Mouse (Mus musculus) forebrain, embryonic 12.5 days (tissue): Measurements from ENCODE around the gene Adgrg6. TPM values are rescaled to one million over a fixed set of nuclear protein-coding genes. Genes with fewer than 3 reads are reported as not detected.

Experiments
- ATAC-seq: fragments of 200-750 bp; cut with Nextera tagmentation; 2 replicates; pipeline ENCODE4 v1.8.0; 2017; ENCODE audit warnings: moderate TSS enrichment; ENCODE audit not compliant: low FRiP score
- H3K27ac ChIP-seq: fragments of 300-500 bp; sonication (generic); 2 replicates; pipeline ENCODE4 v1.5.1; 2016; ENCODE audit warnings: mild to moderate bottlenecking
- H3K27me3 ChIP-seq: fragments of 300-500 bp; sonication (generic); 2 replicates; pipeline ENCODE4 v1.6.1; 2016; ENCODE audit warnings: mild to moderate bottlenecking
- H3K36me3 ChIP-seq: fragments of 300-500 bp; sonication (generic); replicated peaks from 2 replicates; pipeline ENCODE4 v1.6.1; 2016; ENCODE audit warnings: mild to moderate bottlenecking
- H3K4me1 ChIP-seq: fragments of 300-500 bp; sonication (generic); 2 replicates; pipeline ENCODE4 v1.6.1; 2016
- H3K4me2 ChIP-seq: fragments of 300-500 bp; sonication (generic); 2 replicates; pipeline ENCODE4 v1.6.1; 2016; ENCODE audit warnings: mild to moderate bottlenecking, moderate library complexity
- H3K4me3 ChIP-seq: fragments of 300-500 bp; sonication (generic); replicated peaks from 2 replicates; pipeline ENCODE4 v1.5.1; 2016; ENCODE audit warnings: mild to moderate bottlenecking
- H3K9ac ChIP-seq: fragments of 300-500 bp; sonication (generic); 2 replicates; pipeline ENCODE4 v1.6.1; 2016; ENCODE audit warnings: mild to moderate bottlenecking
- H3K9me3 ChIP-seq: fragments of 300-500 bp; sonication (generic); 2 replicates; pipeline ENCODE4 v1.6.1; 2016
- WGBS: fragments of 180-500 bp; shearing (Covaris S2); methylation state at CpG from one replicate; pipeline ENCODE4 v1.1.7; 2016; 5-methylcytosine and 5-hydroxymethylcytosine counted together
- polyA plus RNA-seq: library from polyadenylated mRNA; unstranded; fragments of >200 nt; fragmentation: Nextera tagmentation; extraction: Ambion mirVana; gene quantifications from 2 replicates; pipeline ENCODE4 v1.2.1, GENCODE M21; 2016

Adgrg6 gene
- polyA plus RNA-seq, 1 experiment from 2014 or later, result 2.8 TPM

DNA sequence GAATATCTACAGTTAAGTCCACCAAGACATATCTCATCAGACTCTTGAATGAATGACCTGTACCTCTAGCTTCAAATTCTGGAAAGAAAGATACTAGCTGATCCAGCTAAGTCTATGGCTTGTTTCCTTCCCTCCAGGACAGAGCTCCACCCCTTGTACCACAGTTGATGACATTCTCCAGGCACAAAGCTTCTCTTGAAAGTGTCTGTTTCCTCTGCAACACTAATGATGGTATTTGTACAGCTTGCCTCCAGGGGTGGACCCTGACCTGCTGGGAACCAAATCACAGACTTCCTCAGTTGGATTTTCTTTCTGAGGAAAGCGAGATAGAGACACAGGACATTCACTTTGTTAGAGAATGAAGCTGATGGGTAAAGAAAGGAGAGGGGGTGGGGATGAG lies 69.1 kb downstream of the Adgrg6 start:
- Histone ChIP-seq H3K4me1 (no peaks in the 10 kb centered on the region), H3K9me3 (no peaks in the 10 kb centered on the region), H3K36me3 (no peaks in the 10 kb centered on the region), H3K27me3 (no peaks in the 10 kb centered on the region), H3K4me2 (no peak overlapping the region), H3K9ac (no peak overlapping the region), H3K27ac (no peak overlapping the region), H3K4me3 (no peak overlapping the region)
- 77% methylated on average over 1 of the region's 1 CpGs for WGBS
- no peak for ATAC-seq

GRCm38 (mm10) chr10:14475641-14476040 lies 69.8 kb downstream of the Adgrg6 start:
- no peak overlapping the region for H3K4me2 ChIP-seq
- H3K27me3 ChIP-seq, result no peaks in the 10 kb centered on the region
- 90% methylated on average over 2 of the region's 2 CpGs for WGBS

DNA sequence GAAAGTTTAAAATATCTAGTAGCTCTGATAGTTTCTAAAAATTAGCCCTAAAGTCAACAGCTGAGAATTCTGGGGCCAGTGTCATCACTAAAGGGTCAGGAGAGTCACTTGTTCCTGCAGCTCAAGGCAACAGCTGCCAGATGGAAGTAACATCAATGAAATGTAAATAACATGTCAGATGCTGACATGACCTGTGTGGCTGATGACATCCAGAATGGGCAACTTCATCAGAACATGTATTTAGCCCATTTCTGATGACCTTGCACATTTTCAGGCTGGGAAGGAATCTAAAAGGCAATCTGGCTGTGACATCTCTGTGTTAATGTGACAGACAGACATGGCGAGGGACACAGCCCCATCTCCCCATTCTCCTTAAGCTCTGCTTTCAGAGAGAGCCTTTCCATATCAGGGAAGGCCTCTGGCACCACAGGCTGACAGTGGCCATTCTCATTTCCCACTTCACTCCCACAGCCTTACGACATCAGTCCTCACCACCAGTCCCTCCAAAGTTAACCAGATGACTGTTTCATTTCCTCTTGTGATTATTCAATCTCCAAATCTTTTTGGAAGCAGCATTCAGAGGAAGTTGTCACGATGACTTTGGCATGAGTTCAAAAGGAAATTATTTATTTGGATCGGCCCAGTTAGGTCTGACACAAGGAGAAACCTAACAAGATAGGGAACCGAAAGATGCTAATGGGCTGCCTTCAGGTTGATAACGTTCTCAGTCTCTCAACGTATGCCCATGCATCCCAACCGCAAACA lies 70.7 kb downstream of the Adgrg6 start:
- 87% methylated on average over 8 of the region's 8 CpGs for WGBS
- Histone ChIP-seq H3K9me3 (no peaks in the 10 kb centered on the region), H3K4me1 (no peaks in the 10 kb centered on the region), H3K27ac (no peak overlapping the region), H3K27me3 (no peaks in the 10 kb centered on the region), H3K36me3 (no peaks in the 10 kb centered on the region), H3K4me2 (no peak overlapping the region), H3K9ac (no peak overlapping the region), H3K4me3 (no peak overlapping the region)
- ATAC-seq, result no peak

More at GRCm38 (mm10) chr10:14475641-14476040, 69.8 kb downstream of the Adgrg6 start:
- H3K9ac ChIP-seq, result no peak overlapping the region
- H3K4me1 ChIP-seq, result no peaks in the 10 kb centered on the region
- H3K27ac ChIP-seq, result no peak overlapping the region
- no peak for ATAC-seq
- no peaks in the 10 kb centered on the region for H3K36me3 ChIP-seq
- no peaks in the 10 kb centered on the region for H3K9me3 ChIP-seq
- H3K4me3 ChIP-seq, result no peak overlapping the region

DNA sequence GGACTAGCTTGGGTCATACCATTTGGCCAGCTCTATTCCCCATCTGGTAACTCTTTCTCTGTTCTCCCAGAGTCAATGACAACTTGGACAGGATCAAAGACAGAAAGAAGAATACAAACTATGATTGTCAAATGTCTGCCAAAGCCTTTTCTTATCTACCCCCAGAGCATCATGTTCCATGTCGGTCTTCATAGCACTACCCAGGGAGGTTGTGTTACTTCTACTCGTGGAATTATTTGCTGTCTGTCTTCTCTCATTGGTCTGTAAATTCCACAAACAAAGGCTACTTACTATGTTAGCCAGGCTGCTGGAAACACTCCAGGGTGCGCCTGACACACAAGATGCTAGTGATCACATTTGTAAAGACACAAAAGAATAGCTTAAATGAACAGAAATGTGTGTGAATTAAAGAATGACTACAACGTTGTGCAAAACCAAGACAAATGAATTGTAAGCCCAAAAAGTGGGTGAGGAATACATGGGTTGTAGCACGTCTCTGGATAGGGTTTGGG lies 74.4 kb downstream of the Adgrg6 start:
- no peaks in the 10 kb centered on the region for H3K27me3 ChIP-seq
- 48% methylated on average over 5 of the region's 5 CpGs for WGBS
- H3K36me3 ChIP-seq, result no peaks in the 10 kb centered on the region
- no peaks in the 10 kb centered on the region for H3K4me1 ChIP-seq
- no peaks in the 10 kb centered on the region for H3K9me3 ChIP-seq
- no peak overlapping the region for H3K27ac ChIP-seq
- no peak overlapping the region for H3K4me3 ChIP-seq
- H3K9ac ChIP-seq, result no peak overlapping the region
- no peak overlapping the region for H3K4me2 ChIP-seq
- ATAC-seq, result no peak

- ATAC-seq, result no peak
- no peaks in the 10 kb centered on the region for H3K4me1 ChIP-seq
- no peak overlapping the region for H3K4me3 ChIP-seq
- no peaks in the 10 kb centered on the region for H3K36me3 ChIP-seq
- no peaks in the 10 kb centered on the region for H3K9me3 ChIP-seq
- no peaks in the 10 kb centered on the region for H3K27me3 ChIP-seq
- H3K27ac ChIP-seq, result no peak overlapping the region
- no peak overlapping the region for H3K4me2 ChIP-seq
- no peak overlapping the region for H3K9ac ChIP-seq
- 89% methylated on average over 10 of the region's 10 CpGs for WGBS
Measured at GRCm38 (mm10) chr10:14468623-14469022, 76.8 kb downstream of the Adgrg6 start.

DNA sequence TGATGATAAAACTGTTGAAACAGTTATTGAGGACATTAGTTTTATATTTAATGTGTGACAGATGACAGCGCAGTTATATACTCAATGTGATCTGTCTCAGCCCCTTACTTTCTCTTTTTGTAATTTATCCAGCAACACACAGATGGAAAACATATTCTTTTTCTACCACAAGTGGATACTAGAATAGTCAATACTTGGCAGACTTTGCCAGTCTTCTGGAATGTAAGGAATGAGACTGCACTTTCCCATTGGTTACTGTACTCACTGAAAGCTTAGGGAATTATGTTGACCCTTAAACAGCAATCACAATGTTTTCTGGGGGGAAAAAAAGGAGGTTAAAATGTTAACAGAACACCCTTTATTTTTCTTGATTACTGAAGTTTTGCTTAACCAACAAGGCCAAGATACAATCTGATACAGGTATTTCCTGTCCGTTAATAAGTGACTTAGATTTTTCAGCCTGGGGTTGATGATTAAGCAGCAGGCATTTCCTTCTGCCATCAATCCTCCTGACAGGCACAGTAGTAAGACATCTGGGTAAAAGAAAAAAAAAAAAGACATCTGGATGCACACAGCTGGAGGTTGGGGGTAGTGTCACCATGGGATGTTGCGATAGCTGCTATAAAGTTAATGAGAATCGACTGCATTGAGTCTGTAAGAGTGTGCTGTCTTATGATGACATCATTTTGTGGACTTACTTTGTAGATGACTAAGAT lies 81.5 kb downstream of the Adgrg6 start:
- Histone ChIP-seq H3K36me3 (no peaks in the 10 kb centered on the region), H3K27ac (no peak overlapping the region), H3K9ac (no peak overlapping the region), H3K9me3 (no peaks in the 10 kb centered on the region), H3K4me2 (no peak overlapping the region), H3K4me3 (no peak overlapping the region), H3K27me3 (no peaks in the 10 kb centered on the region), H3K4me1 (no peaks in the 10 kb centered on the region)
- WGBS, result 86% methylated on average over 4 of the region's 4 CpGs
- ATAC-seq, result no peak

DNA sequence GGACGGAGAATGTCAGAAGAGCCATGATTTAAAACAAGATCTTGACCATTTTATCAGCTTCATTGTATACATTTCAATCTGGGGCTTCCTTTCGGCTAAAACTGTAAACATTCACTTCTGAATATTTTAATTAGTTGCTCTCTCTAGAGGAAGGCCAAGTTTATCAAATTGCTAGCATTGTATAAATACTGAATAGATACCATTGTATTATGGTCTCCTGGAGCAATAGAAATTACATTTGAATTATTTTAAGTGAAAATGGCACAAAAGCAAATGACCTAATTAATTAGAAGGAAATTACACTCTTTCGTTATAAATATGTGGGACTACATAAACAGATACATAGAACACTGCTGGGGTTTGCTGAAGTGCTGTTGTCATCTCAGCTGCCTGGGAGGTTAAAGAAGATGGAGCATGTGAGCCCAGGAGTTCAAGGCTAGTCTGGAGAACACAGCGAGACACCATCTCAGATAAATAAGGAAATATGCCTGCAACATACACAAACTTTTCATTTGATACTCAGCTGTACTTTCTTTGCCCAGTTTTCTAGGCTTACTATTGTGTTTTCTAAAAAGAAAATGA lies 84.4 kb downstream of the Adgrg6 start:
- Histone ChIP-seq H3K36me3 (no peaks in the 10 kb centered on the region), H3K9ac (no peak overlapping the region), H3K4me1 (no peaks in the 10 kb centered on the region), H3K27me3 (no peaks in the 10 kb centered on the region), H3K27ac (no peak overlapping the region), H3K4me2 (no peak overlapping the region), H3K4me3 (no peak overlapping the region), H3K9me3 (no peaks in the 10 kb centered on the region)
- no peak for ATAC-seq
- 84% methylated on average over 4 of the region's 4 CpGs for WGBS

GRCm38 (mm10) chr10:14460252-14460932 lies 85.1 kb downstream of the Adgrg6 start:
- no peaks in the 10 kb centered on the region for H3K36me3 ChIP-seq
- no peak for ATAC-seq
- H3K4me2 ChIP-seq, result no peak overlapping the region
- 70% methylated on average over 5 of the region's 5 CpGs for WGBS
- H3K27me3 ChIP-seq, result no peaks in the 10 kb centered on the region
- no peak overlapping the region for H3K4me3 ChIP-seq
- H3K9ac ChIP-seq, result no peak overlapping the region
- H3K4me1 ChIP-seq, result no peaks in the 10 kb centered on the region
- H3K27ac ChIP-seq, result no peak overlapping the region
- no peaks in the 10 kb centered on the region for H3K9me3 ChIP-seq

- 88% methylated on average over 7 of the region's 7 CpGs for WGBS
- H3K4me2 ChIP-seq, result no peak overlapping the region
Measured at GRCm38 (mm10) chr10:14459819-14460218, 85.6 kb downstream of the Adgrg6 start.

DNA sequence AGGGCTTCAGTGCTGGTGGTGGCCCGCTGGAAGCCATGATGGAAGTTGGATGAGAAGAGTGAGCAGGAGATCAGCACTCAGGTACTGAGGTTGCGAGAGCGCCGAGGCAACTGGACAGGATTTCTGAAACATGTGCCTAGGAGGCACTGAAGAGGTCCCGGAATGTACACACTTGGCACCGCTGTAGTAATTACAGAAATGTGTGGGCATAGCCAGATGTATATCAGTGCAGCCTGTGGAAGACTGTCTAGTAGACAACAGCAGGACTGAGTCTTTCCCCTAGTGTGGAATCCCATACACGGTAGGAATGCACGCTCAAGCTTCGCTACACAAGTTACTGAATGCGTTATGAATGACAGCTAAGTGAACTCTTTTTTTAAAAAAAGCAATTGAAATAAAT lies 86.1 kb downstream of the Adgrg6 start:
- ATAC-seq, result no peak
- H3K9me3 ChIP-seq, result no peaks in the 10 kb centered on the region
- H3K9ac ChIP-seq, result no peak overlapping the region
- no peak overlapping the region for H3K4me2 ChIP-seq
- no peak overlapping the region for H3K27ac ChIP-seq
- H3K27me3 ChIP-seq, result no peaks in the 10 kb centered on the region
- H3K4me1 ChIP-seq, result no peaks in the 10 kb centered on the region
- H3K4me3 ChIP-seq, result no peak overlapping the region
- 95% methylated on average over 10 of the region's 10 CpGs for WGBS
- H3K36me3 ChIP-seq, result no peaks in the 10 kb centered on the region

More at GRCm38 (mm10) chr10:14459819-14460218, 85.6 kb downstream of the Adgrg6 start:
- no peak overlapping the region for H3K4me3 ChIP-seq
- no peak overlapping the region for H3K27ac ChIP-seq
- no peaks in the 10 kb centered on the region for H3K4me1 ChIP-seq
- no peaks in the 10 kb centered on the region for H3K27me3 ChIP-seq
- no peak overlapping the region for H3K9ac ChIP-seq
- no peaks in the 10 kb centered on the region for H3K9me3 ChIP-seq
- no peaks in the 10 kb centered on the region for H3K36me3 ChIP-seq
- ATAC-seq, result no peak

DNA sequence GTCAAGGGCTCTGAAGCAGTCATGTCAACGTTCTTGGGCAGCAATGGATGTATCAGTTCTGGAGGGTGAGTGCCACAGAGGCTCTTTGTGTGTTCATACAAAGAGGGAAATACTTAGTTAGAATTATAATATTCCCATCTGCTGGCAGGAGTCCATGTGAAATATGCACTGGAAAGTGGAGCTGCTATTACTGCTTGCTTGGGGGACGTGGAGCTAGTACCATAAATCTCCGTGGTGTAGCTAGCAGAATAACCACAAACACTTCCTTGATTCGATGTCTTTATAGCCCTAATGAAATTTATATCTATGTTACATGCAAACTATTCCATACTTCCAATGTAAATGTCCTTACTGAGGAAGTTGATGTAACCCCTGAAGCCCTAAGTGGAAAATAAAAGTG lies 91.0 kb downstream of the Adgrg6 start:
- no peak for ATAC-seq
- WGBS, result 80% methylated on average over 4 of the region's 4 CpGs

DNA sequence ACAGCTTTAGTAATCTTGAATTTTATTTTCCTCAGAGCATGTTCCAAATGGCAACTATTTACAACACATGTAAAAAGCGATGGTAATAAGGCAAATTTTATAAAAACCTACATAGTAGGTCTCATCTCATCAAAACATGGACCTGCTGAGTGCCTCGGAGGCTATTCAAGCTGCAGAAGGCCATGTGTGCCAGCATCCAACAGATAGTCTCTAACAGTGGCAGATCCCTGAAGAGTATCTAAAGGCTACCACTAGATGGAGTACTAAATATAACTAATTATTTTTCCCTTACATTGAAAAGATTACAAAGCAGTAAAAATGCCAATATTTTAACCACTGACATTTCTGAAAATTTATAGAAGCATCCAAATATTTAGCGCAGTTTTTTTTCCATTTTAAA lies 93.6 kb downstream of the Adgrg6 start:
- Histone ChIP-seq H3K27me3 (no peaks in the 10 kb centered on the region), H3K27ac (no peak overlapping the region), H3K4me1 (no peaks in the 10 kb centered on the region), H3K9ac (no peak overlapping the region), H3K4me3 (no peak overlapping the region), H3K4me2 (no peak overlapping the region), H3K36me3 (no peaks in the 10 kb centered on the region), H3K9me3 (no peaks in the 10 kb centered on the region)
- ATAC-seq, result 0 out of 2 replicates have a peak, but pooled peaks have one; percentile 51
- 37% methylated on average over 3 of the region's 3 CpGs for WGBS

More for the DNA sequence above, 91.0 kb downstream of the Adgrg6 start:
- no peaks in the 10 kb centered on the region for H3K27me3 ChIP-seq
- H3K4me1 ChIP-seq, result no peaks in the 10 kb centered on the region
- no peaks in the 10 kb centered on the region for H3K9me3 ChIP-seq
- H3K36me3 ChIP-seq, result no peaks in the 10 kb centered on the region
- no peak overlapping the region for H3K4me3 ChIP-seq
- H3K27ac ChIP-seq, result no peak overlapping the region
- no peak overlapping the region for H3K9ac ChIP-seq
- no peak overlapping the region for H3K4me2 ChIP-seq
